Mouse (Mus musculus) intestine, embryonic 14.5 days (tissue): ENCODE measurements at regions not wholly inside any gene's neighbourhood (a gene's known extent, or its start where the extent isn't known, plus 50 kb on each side); places are given as distances from the start of the nearest gene placed in this dataset.

Experiments
- ATAC-seq: fragments of 200-750 bp; cut with Nextera tagmentation; replicated peaks from 2 replicates; pipeline ENCODE4 v1.8.0; 2017; ENCODE audit warnings: low read depth, moderate number of reproducible peaks, moderate TSS enrichment, moderate library complexity; ENCODE audit not compliant: low FRiP score, low TSS enrichment
- DNase-seq: peaks from one replicate; pipeline ENCODE4 v3.0.0-alpha.2; 2018; ENCODE audit warnings: low spot score
- H3K27ac ChIP-seq: fragments of 300-500 bp; sonication (generic); 2 replicates; pipeline ENCODE4 v1.5.1; 2014; ENCODE audit warnings: low read depth, mild to moderate bottlenecking, control low read depth
- H3K27me3 ChIP-seq: fragments of 300-500 bp; sonication (generic); replicated peaks from 2 replicates; pipeline ENCODE4 v1.6.1; 2014; ENCODE audit warnings: low read length, control low read depth; ENCODE audit not compliant: control insufficient read depth, insufficient read depth
- H3K36me3 ChIP-seq: fragments of 300-500 bp; sonication (generic); 2 replicates; pipeline ENCODE4 v1.6.1; 2014; ENCODE audit warnings: low read length, control low read depth; ENCODE audit not compliant: control insufficient read depth, insufficient read depth
- H3K4me1 ChIP-seq: fragments of 300-500 bp; sonication (generic); replicated peaks from 2 replicates; pipeline ENCODE4 v1.6.1; 2014; ENCODE audit warnings: low read length, control low read depth, mixed read lengths; ENCODE audit not compliant: control insufficient read depth, insufficient read depth
- H3K4me2 ChIP-seq: fragments of 300-500 bp; sonication (generic); 2 replicates; pipeline ENCODE4 v1.6.1; 2014; ENCODE audit warnings: low read length
- H3K4me3 ChIP-seq: fragments of 300-500 bp; sonication (generic); 2 replicates; pipeline ENCODE4 v1.5.1; 2014; ENCODE audit warnings: low read depth, low read length, control low read depth, mixed read lengths
- H3K9ac ChIP-seq: fragments of 300-500 bp; sonication (generic); 2 replicates; pipeline ENCODE4 v1.6.1; 2014; ENCODE audit warnings: mild to moderate bottlenecking, low read length
- H3K9me3 ChIP-seq: fragments of 300-500 bp; sonication (generic); 2 replicates; pipeline ENCODE4 v1.6.1; 2016; ENCODE audit warnings: low read length, control low read depth; ENCODE audit not compliant: control insufficient read depth
- WGBS: fragments of 180-500 bp; shearing (Covaris S2); extraction: QIAGEN DNeasy Blood & Tissue Kit; methylation state at CpG from one replicate; pipeline ENCODE4 v1.1.7; 2014; 5-methylcytosine and 5-hydroxymethylcytosine counted together

GRCm38 (mm10) chr7:130064500-130064899, 455.7 kb downstream of the Ate1 start:
- Histone ChIP-seq H3K27me3 (no peaks in the 10 kb centered on the region), H3K4me2 (no peak overlapping the region), H3K36me3 (no peaks in the 10 kb centered on the region), H3K9me3 (no peaks in the 10 kb centered on the region), H3K27ac (no peak overlapping the region), H3K4me3 (no peak overlapping the region), H3K4me1 (peaks cover 22% of the 10 kb centered on the region), H3K9ac (no peak overlapping the region)
- DNase-seq = no peak
- WGBS = 18% methylated on average over 7 of the region's 7 CpGs
- no peak for ATAC-seq

GRCm38 (mm10) chr7:130068316-130068715, 451.9 kb downstream of the Ate1 start:
- Histone ChIP-seq H3K4me2 (no peak overlapping the region), H3K27ac (no peak overlapping the region), H3K36me3 (no peaks in the 10 kb centered on the region), H3K4me1 (peaks cover 20% of the 10 kb centered on the region), H3K9me3 (no peaks in the 10 kb centered on the region), H3K4me3 (no peak overlapping the region), H3K9ac (no peak overlapping the region), H3K27me3 (no peaks in the 10 kb centered on the region)
- DNase-seq = no peak
- 57% methylated on average over 3 of the region's 3 CpGs for whole genome bisulfite sequencing
- no peak for ATAC-seq

- peak overlapping the region; percentile 85 for H3K27ac ChIP-seq
- H3K4me1 ChIP-seq = peaks cover 25% of the 10 kb centered on the region
- peak overlapping the region; percentile 22 for H3K9ac ChIP-seq
- 21% methylated on average over 11 of the region's 11 CpGs for WGBS
- H3K27me3 ChIP-seq = no peaks in the 10 kb centered on the region
- peak overlapping the region; percentile 17 for H3K4me3 ChIP-seq
- peak overlapping the region; percentile 54 for H3K4me2 ChIP-seq
- H3K9me3 ChIP-seq = no peaks in the 10 kb centered on the region
- DNase-seq (peak; percentile 71), ATAC-seq (peak; percentile 48; the same call in 1 of the 2 replicates)
- H3K36me3 ChIP-seq = no peaks in the 10 kb centered on the region
These were observed 446.8 kb downstream of the Ate1 start for GRCm38 (mm10) chr7:130073388-130073787.

DNA sequence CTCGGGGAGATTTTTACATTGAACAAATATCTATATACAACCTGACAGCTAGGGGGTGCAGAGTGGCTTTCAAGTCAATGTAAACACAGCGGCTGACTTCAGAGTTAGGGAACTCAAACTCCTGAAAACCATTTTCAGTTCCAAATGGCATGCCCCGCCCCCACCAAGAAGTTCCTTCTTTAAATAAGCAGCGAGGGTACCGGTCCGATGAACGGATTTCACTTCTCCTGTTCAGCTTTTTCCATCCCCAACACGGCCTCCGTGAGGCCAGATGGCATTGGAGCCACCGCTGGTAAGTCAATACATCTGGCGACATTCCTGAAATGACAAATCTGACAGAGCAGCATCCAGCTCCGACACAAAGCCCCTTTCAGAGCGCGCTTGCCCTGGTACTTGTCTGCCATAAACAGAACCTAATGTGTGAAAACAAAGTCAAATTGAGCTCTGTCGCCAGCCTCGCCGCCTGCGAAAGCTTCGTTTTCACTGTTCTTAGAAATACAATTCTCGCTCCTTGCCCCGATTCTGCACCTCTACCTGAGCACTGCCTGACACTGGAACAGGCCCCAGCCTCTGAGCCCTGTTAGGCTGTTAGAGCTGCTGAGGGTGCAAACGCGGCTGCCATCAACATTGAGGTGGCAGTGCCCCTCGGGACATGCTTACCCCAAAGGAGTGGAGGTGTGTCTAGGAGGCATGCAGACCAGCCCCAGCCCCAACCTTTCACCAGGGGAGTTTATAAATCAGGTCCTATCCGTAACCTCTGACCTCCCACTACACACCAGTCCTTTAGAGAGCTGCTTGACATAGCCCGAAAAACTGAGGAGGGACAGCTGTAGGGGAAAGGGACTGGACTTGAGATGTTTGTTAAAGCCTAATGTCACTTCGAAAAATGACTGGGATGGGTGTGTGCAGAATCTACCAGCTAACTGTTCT, 446.0 kb downstream of the Ate1 start:
- WGBS = 11% methylated on average over 27 of the region's 27 CpGs
- ATAC-seq = peak; percentile 78
- Histone ChIP-seq H3K9ac (peak overlapping the region; percentile 16; the same call in 1 of the 2 replicates), H3K4me3 (peak overlapping the region; percentile 17), H3K4me1 (peaks cover 25% of the 10 kb centered on the region), H3K27ac (peak overlapping the region; percentile 85), H3K4me2 (peak overlapping the region; percentile 54), H3K36me3 (no peaks in the 10 kb centered on the region), H3K27me3 (no peaks in the 10 kb centered on the region), H3K9me3 (no peaks in the 10 kb centered on the region)
- peak; percentile 83 for DNase-seq

GRCm38 (mm10) chr7:130082662-130083061, 437.5 kb downstream of the Ate1 start:
- Histone ChIP-seq H3K36me3 (no peaks in the 10 kb centered on the region), H3K4me1 (no peaks in the 10 kb centered on the region), H3K4me3 (no peak overlapping the region), H3K27ac (no peak overlapping the region), H3K27me3 (no peaks in the 10 kb centered on the region), H3K4me2 (no peak overlapping the region), H3K9me3 (no peaks in the 10 kb centered on the region), H3K9ac (no peak overlapping the region)
- DNase-seq (no peak), ATAC-seq (no peak)
- WGBS = 86% methylated on average over 4 of the region's 4 CpGs

GRCm38 (mm10) chr7:130085706-130086105, 434.5 kb downstream of the Ate1 start:
- ATAC-seq = no peak
- Histone ChIP-seq H3K27me3 (no peaks in the 10 kb centered on the region), H3K4me2 (no peak overlapping the region), H3K4me1 (no peaks in the 10 kb centered on the region), H3K9me3 (no peaks in the 10 kb centered on the region), H3K9ac (no peak overlapping the region), H3K27ac (no peak overlapping the region), H3K36me3 (no peaks in the 10 kb centered on the region), H3K4me3 (no peak overlapping the region)
- DNase-seq = no peak

DNA sequence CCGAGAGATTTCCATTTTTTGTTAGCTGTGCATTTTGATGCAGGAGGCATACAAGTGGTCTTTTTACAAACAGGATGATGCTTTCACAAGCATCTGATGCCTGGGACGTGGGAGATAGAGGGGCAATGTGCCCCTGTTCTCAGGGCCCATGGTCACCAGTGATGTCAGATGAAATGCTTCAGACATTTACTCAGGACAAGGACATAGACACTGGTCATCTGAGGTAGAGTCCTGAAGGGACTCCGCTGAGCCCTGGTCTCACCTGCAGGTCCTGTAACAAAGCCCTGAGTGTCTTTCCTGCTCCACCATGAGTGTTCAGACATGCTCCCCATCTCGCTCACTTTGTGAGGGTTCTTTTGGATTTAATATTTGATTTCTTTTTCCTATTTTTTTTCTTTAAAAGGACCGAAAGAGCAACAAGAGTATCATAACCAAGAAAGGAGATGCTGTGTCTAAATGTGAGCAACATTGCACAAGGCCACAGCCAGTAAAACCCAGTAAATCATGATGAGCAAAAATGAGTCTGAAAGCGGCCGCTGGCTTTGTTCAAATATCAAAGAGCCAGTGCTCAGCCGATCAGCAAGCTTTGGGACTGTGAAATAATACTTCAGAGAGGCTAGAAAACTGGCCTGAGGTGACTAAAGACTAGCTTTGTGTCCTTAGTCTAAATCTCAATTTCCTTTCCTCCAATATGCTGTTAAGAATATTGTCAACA, 430.1 kb downstream of the Ate1 start:
- no peaks in the 10 kb centered on the region for H3K9me3 ChIP-seq
- H3K27ac ChIP-seq = no peak overlapping the region
- no peak for DNase-seq
- 90% methylated on average over 8 of the region's 8 CpGs for WGBS
- ATAC-seq = no peak
- no peak overlapping the region for H3K4me2 ChIP-seq
- no peak overlapping the region for H3K9ac ChIP-seq
- no peaks in the 10 kb centered on the region for H3K4me1 ChIP-seq
- H3K36me3 ChIP-seq = no peaks in the 10 kb centered on the region
- no peaks in the 10 kb centered on the region for H3K27me3 ChIP-seq
- H3K4me3 ChIP-seq = no peak overlapping the region

GRCm38 (mm10) chr7:130091942-130092341, 428.2 kb downstream of the Ate1 start:
- Histone ChIP-seq H3K4me1 (no peaks in the 10 kb centered on the region), H3K36me3 (no peaks in the 10 kb centered on the region), H3K4me3 (no peak overlapping the region), H3K9ac (no peak overlapping the region), H3K27me3 (no peaks in the 10 kb centered on the region), H3K27ac (no peak overlapping the region), H3K9me3 (no peaks in the 10 kb centered on the region), H3K4me2 (no peak overlapping the region)
- WGBS = 70% methylated on average over 3 of the region's 3 CpGs
- no peak for ATAC-seq
- no peak for DNase-seq
